Mouse (Mus musculus): Measurements from ENCODE around the gene Pprc1.

Gene Pprc1

GRCm38 (mm10) chr19:46056388-46056946, 11.8 kb downstream of the Pprc1 start:
- DNase-seq (ENCODE audit: low read depth, low spot score): peak; percentile 90

DNA sequence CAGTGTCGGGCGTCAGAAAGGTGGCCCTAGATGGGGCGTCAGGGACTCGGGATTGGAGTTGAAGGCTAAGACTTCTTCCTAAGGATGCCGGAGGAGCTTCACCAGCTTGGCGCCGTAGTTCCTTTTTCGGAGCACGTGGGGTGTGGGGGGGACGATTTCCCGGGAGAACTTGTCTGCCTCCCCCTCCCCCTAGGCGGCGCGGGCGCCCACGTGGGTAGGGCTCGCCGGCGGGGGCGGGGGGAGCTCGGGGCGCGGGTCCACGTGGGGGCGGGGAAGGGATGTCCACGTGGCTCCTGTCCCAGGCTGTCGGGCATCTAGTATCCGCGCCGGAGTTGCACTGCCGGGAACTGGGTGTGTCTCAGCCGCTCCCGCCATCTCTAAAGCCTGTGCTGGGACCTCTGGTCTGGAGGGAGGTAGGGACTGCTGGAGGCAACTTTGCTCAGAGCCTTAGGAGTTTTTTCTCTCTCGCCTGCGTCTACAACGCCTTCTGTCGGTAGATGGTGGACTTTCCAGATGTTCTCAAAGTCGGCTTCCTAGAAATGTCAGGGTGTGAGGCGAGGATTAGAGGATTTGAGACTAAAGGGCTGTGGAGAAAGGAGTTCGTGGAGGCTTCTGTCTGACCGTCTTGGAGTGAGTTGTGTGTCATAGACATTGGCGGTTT, 12.4 kb downstream of the Pprc1 start:
- DNase-seq (ENCODE audit: low read depth, low spot score): no peak

- DNase-seq (ENCODE audit: low read depth, low spot score): no peak
These were observed 13.8 kb downstream of the Pprc1 start for GRCm38 (mm10) chr19:46058466-46058865.

- no peak for DNase-seq (ENCODE audit: low read depth, low spot score)
These were observed 16.2 kb downstream of the Pprc1 start for GRCm38 (mm10) chr19:46060845-46061244.

DNA sequence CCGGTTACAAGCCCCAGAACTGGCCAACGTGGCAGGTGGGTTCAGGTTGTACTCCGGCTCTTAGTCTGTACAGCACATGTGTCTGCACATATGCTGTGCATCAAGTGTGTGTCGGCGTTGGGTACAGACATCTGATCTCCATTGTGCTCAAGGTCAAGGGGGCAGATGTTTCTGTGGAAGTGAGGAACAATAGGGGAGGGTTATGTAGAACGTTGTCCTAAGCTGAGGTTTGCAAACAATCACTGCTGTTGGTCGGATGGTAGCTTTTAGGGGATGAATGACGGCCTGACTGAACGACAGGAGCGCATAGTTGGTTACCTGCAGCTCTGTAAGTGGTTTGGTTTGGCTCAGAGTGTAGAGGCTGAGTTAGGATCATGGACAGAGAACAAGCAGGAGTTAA, 23.4 kb downstream of the Pprc1 start:
- no peak for DNase-seq (ENCODE audit: low read depth, low spot score)

DNA sequence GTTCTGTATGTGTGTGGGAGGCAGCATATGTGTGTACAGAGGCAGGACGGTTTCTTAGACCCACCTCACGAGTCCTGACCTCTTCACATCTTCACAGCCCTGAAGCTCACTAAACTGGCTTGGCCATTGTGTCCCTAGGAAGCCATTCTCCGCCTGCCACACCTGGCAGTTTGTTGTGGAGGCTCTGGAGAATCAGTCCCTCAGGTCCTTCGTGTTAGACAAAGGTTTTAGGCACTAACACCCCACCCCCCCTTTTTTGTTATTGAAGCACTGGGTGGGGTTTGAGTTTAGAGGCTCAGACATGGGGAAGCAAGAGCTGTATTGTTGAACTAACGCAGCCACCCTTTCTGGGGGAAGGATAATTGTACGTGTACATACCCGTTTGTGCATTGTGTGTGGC, 28.6 kb downstream of the Pprc1 start:
- no peak for DNase-seq (ENCODE audit: low read depth, low spot score)

- no peak for DNase-seq (ENCODE audit: low read depth, low spot score)
These were observed 29.6 kb downstream of the Pprc1 start for GRCm38 (mm10) chr19:46074266-46074665.

GRCm38 (mm10) chr19:46075616-46076607, 31.2 kb downstream of the Pprc1 start, which contains the start of gene Nolc1:
Gene Nolc1, plus strand, starts transcription at chr19:46075863.
- DNase-seq (ENCODE audit: low read depth, low spot score): peak; percentile 97

GRCm38 (mm10) chr19:46078535-46078934, 33.8 kb downstream of the Pprc1 start:
- DNase-seq (ENCODE audit: low read depth, low spot score): no peak

GRCm38 (mm10) chr19:46085185-46085584, 40.5 kb downstream of the Pprc1 start:
- no peak for DNase-seq (ENCODE audit: low read depth, low spot score)

- peak; percentile 38 for DNase-seq (ENCODE audit: low read depth, low spot score)
These were observed 41.7 kb downstream of the Pprc1 start for GRCm38 (mm10) chr19:46086337-46086736.

GRCm38 (mm10) chr19:46087871-46088270, 43.2 kb downstream of the Pprc1 start:
- no peak for DNase-seq (ENCODE audit: low read depth, low spot score)

DNA sequence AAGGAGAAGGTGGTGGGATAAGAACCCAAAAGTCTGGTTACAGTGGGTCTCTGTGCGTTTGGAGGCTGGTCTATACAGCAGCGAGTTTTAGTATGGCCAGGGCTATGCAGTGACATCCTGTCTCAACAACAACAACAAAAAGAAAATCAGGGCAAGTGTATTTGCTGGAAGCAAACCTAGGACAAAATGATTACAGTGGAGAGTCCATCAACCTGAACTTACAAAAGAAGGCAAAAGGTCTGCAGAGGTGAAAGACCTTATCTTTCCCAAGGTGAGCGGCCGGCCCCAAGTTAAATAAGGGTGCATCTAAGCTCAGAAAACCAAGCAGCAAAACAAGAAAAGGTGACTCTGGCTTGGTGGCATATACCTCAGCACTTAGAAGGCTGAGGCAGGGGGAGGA, 47.0 kb downstream of the Pprc1 start:
- DNase-seq (ENCODE audit: low read depth, low spot score): no peak

DNA sequence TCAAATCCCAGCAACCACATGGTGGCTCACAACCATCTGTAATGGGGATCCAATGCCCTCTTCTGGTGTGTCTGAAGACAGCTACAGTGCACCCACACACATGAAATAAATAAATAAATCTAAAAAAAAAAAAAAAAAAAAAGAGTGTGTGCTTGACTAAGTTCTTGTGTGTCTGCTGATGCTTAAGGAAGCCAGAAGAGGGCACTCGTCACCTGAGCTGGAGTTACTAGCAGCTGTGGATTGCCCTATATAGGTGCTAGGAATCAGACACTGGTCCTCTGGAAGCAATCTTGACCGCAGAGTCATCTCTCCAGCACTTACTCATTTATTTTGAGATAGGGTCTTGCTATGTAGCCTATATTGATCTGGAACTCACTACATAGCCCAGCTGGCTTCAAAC, 49.5 kb downstream of the Pprc1 start:
- no peak for DNase-seq (ENCODE audit: low read depth, low spot score)

DNA sequence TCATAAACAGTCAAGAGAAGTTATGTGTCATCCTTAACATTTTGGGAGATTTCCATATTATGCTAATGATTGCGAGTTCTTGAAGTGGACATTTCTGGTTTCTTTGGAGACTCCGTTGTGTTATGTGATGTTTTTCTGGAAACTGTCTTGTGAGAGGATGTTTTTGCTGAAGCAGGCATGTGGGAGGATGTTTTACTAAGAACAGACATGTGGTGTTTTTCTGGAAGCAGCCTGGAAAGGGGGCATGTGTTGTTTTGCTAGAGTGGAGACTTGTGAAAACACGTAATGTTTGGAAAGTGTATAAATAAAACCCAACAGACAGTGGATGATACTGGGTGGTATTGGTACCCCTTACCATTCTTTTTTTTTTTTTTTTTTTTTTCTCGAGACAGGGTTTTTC, 50.6 kb downstream of the Pprc1 start:
- no peak for DNase-seq (ENCODE audit: low read depth, low spot score)

GRCm38 (mm10) chr19:46096396-46096795, 51.7 kb downstream of the Pprc1 start:
- no peak for DNase-seq (ENCODE audit: low read depth, low spot score)

DNA sequence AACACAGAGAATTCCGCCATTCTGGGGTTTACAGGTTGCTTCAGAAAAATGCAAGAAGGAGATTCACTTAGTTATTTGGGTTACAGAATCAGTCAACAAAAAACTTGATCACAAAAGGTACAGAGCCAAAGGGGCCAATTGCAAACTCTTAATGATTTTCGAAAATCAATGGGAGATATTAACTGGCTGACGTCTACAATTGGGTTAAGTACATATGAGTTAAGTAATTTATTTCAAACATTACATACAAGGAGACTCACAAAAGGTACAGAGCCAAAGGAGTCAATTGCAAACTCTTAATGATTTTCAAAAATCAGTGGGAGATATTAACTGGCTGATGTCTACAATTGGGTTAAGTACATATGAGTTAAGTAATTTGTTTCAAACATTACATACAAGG, 54.9 kb downstream of the Pprc1 start:
- no peak for DNase-seq (ENCODE audit: low read depth, low spot score)

DNA sequence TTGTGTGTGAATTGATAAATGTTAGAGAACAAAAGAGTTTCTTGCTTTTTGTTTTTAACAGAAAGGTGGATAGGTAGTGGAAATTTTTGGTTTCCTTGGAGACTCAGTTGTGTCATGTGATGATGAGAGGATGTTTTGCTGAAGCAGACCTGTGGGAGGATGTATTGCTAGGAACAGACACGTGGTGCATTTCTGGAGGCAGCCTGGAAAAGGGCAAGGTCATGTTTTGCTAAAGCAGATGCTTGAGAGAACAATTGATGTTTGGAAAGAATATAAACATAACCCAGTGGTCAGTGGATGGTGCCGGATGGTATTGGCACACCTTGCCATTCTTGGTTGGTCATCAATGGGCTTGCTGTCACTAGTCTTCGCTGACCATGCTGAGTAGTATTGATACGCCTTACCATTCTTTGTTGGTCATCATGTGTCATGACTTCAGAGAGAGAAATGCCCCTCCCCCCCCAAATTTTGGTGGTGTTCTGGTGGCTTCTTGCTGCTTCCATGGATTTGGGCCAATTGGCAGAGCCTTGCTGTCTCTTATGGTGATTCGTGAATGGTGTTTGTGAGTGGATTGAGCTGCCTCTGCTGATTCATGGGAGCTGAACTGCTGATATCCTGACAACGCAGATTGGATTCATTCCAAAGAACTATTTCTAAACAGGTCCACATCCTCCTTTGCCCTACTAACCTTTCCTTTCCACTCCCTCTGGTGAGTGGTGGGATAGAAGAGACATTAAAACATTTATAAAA, 58.9 kb downstream of the Pprc1 start:
- DNase-seq (ENCODE audit: low read depth, low spot score): no peak

- DNase-seq (ENCODE audit: low read depth, low spot score): no peak
These were observed 59.5 kb downstream of the Pprc1 start for GRCm38 (mm10) chr19:46104187-46104557.

DNA sequence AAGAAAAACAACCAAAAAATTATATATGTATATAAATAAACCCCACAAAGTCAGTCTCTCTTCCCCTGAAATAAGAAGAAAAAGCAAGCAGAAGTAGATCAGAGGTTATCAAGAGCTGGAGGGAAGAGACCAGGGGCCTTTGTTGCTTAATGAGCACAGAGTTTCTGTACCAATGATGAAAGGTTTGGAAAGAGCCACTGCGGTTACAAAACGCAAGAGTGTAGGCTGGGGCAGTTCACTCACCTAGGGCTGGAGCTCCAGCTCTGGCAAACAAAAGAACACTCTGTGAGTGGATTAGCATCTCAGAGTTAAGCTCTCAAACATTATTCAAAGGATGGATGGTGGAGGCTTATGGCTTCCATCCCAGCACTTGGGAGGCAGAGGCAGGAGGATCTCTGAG, 65.5 kb downstream of the Pprc1 start:
- DNase-seq (ENCODE audit: low read depth, low spot score): no peak

- no peak for DNase-seq (ENCODE audit: low read depth, low spot score)
These were observed 66.1 kb downstream of the Pprc1 start for GRCm38 (mm10) chr19:46110781-46111180.

DNA sequence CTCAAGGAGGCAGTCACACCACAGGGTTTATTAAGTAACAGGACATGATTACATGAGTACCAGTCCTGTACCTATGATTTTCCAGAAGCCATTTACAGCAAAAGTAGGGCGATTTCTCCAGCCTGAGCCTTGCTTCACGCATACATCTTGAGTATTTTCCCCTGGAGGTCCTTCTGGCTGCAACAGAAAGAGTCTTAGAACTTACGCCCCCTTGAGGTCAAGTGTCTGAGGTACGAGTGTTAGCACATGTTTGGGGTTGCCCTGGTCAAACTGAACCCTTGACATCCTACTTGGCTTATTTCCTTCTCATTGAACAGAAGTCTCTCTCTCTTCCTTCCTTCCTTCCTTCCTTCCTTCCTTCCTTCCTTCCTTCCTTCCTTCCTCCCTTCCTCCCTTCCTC, 69.9 kb downstream of the Pprc1 start:
- no peak for DNase-seq (ENCODE audit: low read depth, low spot score)

All from retina, postnatal 7 days (tissue).